Mouse (Mus musculus): ENCODE measurements at regions not wholly inside any gene's neighbourhood (a gene's known extent, or its start where the extent isn't known, plus 50 kb on each side); places are given as distances from the start of the nearest gene placed in this dataset.
"Not testable (repeated sequence)": the region's sequence is repeated elsewhere in the genome, so short reads cannot be mapped to it uniquely, and the experiment has no call there.

DNA sequence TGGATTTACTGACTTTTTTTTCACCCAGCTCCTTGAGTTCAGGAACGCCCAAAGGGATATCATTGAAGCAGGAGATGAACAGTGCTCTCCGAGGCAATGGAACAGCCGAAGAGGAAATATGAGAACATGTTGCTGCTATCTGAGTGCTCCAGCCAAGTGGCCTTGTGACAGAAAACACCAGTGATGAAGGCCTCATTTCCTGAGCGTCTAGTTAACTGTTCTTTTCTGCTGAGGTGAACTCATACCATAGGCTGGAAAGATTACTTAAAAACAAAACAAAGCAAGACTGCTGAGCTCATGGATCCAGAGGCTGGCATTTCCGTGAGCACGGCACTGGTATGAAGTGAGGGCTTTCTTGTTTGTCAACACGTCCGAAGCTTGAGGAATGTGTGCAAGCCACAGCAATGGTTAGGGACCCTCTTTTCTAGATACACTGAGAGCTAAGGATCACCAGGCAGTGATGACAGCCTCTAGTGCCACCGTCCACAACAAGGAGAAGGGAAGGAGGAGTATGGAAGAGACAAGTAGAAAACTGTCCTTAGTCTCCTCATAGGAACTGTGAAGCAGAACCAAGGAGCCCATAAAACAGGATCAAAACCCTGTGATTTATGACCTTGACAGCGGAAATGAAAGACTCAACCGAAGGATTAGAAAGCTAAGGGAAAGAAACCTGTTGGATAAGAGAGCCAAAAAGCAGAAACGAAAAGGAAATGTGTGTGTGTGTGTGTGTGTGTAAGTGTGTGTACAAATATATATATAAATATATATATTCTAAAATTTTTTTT lies 200.4 kb downstream of the Fam43a start:
- no peak for DNase-seq (ENCODE audit: low spot score)

DNA sequence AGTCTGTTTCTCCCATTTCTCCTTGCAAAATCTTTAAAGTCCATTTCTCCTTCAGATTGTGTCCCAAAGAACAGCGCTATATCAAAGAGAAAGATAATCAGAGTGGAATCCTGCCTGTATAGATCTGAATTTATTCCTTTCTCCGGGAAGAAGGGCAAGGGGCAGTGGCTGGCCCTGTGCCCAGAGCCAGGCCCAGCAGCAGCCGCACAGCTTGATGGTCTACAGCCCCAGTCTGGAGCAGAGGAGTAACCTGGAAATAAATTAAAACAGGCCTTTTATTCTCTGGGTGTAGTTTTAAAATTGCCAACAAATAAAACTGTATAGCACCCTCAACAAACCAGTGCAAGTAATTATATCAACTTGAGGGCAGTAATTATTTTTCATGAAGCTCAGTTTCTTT lies 204.5 kb downstream of the Fam43a start:
- DNase-seq (ENCODE audit: low spot score), result no peak

DNA sequence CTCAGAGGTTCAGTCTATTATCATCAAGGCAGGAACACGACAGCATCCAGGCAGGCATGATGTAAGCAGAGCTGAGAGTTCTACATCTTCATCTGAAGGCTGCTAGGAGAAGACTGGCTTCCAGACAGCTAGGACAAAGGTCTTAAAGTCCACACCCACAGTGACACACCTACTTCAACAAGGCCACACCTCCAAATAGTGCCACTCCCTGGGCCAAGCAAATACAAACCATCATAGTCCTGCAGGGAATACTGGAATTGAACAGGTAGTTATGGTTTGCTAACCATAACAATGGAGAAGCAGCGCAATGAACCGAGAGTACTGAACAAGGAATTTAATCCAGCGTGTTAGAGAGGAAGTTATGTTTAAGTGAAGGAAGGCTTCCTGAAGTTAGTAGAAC lies 206.7 kb downstream of the Fam43a start:
- DNase-seq (ENCODE audit: low spot score), result not testable (repeated sequence)

DNA sequence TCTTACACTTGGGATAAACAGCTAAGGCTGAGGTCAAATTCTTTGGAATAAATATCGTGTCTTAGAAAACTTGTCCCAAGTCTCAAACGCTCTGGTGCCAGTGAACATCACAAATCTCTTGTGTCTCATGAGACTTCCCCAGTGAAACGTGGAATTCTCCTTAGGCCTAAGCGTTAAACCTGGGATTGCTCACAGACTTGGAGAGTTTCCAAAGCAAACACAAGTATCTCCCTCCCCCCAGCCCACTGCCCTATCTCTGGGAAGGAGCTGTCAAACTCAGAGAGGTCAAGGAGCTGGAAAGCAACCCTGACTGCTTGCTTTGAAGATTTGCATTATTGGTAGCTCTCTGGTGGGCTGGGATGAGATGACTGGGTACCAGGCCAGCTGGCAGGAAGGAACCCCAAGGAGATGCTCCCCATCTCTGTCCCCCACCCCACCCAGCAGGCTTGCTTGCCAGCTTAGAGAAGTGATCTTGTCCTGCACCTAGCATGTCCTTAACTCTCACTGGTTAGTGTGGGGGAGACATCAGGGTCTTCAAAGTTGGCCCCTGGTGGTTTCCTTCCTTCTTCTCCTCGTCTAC lies 219.1 kb downstream of the Fam43a start:
- peak; percentile 71 for DNase-seq (ENCODE audit: low spot score)

DNA sequence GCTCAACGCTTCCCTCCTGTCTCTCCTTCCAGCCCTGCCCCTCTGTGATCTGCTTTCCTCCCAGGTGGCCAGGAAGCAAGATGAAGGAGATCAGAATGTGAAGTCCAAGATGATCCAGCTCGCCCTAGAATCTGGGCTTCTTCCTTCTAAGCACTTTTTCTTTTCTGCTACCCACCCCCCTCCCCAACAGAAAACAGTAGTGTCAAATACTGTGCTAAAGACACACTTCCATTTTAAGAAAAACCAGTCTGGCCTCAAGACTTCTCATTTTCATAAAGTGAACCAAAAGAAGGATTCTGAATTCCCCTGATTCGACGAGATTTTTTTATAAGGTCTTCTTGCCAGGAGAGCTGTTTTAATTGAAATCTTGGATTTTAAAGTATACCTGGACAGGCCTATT lies 219.8 kb downstream of the Fam43a start:
- no peak for DNase-seq (ENCODE audit: low spot score)

DNA sequence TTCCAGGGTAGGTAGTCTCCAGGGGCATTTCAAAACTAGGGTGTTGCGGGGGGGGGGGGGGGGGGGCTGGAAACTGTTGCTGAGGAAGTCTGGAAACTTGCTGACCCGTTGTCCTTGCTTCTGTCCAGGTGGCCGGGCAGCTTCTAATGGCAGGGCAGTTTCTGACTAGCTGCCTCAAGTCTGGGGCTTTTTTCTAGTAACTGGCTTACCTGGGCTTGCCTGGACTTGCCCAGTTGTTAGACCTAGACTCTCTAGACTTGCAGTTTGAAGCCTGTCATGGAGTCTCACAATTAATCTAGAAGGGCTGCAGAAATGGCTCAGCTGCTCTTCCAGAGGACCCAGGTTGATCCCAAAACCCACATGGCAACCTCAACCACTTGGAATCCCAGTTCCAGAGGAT lies 220.7 kb downstream of the Fam43a start:
- no peak for DNase-seq (ENCODE audit: low spot score)

DNA sequence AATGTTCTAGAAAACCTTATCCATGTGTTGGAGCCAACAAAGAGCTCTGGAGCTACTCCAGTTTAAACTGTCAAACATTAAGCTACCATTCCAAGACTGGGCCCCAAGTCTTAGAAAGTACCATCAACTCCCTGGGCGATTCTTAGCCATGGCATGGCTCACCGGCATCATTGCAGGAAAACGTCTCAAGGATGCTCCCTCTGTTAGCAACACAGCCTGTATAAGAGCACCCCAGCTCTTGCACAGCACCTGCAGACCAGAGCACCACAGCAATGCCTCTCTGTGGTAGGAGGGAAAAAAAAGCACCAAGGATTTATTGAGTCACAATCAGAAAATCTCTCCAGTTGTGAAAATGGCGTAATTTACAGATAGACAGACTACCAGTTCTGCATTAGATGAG lies 221.2 kb downstream of the Fam43a start:
- DNase-seq (ENCODE audit: low spot score), result no peak

DNA sequence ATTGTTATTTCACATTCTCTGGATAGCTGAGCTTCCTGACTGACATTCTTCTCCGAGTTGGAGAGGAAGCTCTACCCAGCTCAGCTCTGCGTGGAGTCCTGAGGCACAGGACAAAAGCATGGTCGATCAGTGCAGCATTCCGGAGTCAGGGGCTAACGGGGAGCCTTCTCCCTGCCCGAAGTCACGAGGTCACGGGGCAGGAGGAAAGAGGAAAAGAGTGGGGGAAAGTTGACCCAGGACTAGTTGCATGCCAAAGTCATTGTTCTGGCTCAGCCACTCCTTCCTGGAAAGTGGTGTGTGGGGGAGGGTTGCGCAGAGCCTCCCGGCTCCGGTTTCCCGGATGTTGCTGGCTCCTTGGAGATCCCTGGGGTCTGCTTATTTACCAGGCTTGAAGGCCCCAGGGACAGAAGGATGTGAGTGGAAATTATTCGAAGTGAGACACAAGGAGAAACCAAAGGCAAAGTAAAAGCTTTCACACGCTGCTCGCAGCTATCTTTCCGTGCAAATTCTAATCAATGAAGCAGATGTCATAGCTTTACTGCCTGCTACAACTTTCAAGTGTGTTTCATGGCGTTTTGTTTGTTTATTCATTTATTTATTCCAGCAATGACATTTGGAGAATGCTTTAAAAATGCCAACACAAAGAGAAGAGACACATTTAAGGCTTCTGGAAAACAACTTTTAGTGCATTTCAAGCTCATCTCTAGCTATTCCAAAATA lies 221.8 kb downstream of the Fam43a start:
- DNase-seq (ENCODE audit: low spot score), result peak; percentile 81

DNA sequence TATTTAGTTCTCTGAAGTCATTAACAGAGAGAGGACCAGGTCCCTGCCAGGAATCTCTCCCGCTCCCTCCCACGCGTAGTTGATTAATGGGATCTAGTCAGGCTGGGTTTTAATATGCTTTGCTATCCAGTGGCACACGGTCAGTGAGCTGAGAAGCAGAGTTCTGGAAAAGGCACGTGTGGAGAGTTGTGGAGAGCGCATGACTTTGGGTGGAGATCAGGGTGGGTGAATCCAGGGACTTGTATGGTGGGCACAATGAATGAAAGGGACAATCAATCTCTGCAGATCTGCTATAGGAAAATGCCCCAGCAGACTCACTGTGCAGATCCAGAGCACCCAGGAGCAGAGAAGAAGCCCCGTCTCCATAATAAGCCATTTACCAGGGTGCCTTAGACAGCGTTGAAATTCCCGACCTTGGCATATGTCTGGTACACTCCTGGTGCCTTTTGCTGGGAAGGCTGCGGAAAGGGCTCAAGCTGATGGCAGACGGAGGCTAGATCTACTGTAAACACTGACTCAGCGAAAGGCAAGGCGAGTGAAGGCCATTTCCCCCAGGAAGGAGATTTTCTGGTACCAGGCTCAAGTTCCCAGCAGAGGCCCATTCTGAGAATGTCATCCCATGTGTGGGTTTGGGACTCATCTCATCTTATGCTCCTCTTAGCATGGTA lies 222.5 kb downstream of the Fam43a start:
- no peak for DNase-seq (ENCODE audit: low spot score)

DNA sequence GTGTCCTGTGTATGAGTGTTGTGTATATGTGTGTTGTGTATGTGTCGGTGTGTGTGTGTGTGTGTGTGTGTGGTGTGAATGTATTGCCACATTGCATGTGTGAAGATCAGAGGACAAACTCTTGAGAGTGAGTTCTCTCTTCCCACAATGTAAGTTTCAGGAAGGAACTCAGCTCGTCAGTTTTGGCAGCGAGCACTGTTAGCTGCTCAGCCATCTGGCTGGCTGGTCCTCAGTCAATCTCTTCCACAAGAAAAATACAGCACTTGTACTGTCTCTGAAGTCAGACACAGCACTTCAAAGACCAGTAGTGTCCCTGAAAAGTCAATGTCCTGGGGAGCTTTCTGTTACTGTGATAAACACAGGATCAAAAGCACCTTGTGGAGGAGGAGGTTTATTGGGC lies 226.6 kb downstream of the Fam43a start:
- DNase-seq (ENCODE audit: low spot score), result no peak

DNA sequence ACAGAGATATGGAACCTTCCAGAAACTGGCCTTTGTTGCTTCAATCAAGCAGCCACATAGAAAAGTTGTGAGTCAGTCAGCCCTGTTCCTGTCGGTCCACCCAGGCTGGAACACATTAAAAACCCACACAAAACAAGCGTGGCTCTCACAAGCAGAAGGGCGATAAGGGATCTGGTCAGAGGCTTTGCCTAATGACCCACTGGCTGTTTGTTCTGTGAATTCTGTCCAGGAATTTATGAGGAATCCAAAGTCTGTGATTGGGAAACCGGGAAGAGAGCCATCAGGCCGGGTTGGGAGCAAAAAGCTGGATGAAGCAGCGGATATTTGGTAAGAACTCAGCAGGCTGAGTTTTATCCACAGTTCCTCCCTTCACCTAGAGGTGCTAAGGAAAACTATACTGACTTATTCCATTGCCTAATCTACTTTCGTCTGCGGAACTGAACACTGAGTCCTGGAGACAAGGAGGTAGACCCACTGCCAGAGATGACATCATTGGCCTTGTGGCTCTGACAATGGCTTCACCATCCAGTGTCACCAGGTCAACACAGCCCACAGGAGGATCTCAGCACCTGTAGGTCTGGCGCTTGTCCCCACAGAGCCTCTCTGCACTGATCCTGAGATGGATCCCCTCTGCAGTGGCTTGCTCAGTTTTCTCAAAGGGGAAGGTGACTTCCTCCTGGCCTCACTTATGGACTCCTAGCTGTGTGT lies 228.5 kb downstream of the Fam43a start:
- DNase-seq (ENCODE audit: low spot score), result peak; percentile 32

DNA sequence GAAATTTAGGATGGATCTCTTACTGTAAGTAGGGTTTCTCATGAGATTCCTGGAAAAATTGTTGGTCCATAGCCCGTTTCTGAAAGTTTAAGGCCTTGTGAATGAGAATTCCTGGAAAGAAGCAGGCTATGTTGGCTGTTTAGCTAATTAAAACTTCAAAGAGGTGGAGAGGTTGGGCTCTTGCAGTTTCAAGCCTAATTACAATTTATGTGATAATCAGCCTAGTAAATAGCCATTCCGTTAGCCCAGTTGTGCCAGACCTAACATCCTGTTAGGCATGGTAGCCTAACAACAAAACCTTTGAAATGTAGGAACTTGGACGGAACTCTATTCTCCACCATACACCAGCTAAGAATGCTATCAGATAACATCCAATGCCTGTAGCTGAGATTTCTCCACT lies 235.0 kb downstream of the Fam43a start:
- DNase-seq (ENCODE audit: low spot score), result no peak

DNA sequence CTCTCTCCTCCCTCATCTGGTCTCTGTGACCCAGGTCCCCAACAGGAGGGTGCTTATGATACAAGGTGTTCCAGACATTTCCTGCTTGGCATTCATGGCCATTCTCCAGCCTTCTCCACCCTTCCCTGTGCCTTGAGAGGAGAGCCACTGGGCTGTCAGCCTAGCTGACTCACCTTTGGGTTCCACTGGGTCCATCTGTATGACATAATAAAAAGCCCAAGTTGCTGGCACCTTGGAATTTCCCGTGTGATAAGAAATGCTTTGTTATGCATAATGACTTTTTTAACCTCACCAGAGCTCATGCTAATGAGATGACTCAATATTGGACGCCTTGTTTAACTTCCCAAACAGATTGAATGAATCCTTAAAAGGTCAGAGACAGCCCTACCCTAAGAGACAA lies 236.2 kb downstream of the Fam43a start:
- no peak for DNase-seq (ENCODE audit: low spot score)

DNA sequence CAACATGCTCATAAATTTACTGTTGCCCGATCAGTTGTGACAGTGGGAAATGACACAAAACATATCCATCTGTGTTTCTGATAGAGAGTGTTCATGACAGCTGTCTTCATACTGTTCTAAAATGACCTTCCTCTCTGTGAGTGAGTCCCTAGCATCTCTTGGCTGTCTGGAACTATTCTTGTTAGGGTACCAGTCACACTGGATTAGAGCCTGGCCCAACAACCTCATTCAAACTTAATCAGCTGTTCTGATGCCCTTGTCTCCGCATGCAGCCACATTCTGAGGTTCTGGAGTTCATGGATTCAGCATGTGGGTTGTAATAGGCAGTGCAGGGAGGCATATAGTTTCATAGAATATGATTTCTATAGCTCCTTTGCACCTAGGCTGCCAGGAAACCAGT lies 238.4 kb downstream of the Xxylt1 start:
- DNase-seq (ENCODE audit: low spot score), result no peak

DNA sequence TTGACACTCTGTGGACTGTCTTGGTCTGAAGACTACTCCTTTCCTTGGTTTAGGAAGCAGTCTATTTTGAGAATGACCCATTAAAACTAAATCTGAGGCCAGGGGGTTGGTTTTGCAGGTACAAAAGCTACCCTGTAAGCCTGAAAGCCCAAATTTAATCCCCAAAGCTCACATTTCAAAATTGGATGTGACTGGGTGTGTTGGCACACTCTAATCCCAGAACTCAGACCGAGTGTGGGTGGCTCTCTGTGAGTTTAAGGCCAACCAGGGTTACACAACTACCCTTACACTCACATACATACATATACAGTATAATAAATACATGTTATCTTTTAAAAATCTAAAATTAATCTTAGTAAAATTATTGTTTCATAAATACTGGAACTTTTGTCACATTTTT lies 228.6 kb downstream of the Xxylt1 start:
- no peak for DNase-seq (ENCODE audit: low spot score)

DNA sequence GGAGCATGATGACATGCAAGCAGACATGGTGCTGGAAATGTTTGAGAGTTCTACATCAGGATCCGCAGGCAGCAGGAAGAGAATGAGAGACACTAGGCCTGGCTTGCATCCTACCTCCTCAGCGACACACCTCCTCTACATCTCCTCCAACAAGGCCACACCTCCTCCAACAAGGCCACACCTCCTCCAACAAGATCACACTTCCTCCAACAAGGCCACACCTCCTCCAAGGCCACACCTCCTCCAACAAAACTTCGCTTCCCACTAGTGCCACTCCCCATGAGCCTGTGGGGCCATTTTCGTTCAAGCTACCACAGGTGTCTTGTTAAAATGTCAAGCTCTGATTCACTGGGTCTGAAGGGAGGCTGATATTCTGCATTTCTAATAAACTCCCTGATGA lies 226.5 kb downstream of the Xxylt1 start:
- DNase-seq (ENCODE audit: low spot score), result no peak

DNA sequence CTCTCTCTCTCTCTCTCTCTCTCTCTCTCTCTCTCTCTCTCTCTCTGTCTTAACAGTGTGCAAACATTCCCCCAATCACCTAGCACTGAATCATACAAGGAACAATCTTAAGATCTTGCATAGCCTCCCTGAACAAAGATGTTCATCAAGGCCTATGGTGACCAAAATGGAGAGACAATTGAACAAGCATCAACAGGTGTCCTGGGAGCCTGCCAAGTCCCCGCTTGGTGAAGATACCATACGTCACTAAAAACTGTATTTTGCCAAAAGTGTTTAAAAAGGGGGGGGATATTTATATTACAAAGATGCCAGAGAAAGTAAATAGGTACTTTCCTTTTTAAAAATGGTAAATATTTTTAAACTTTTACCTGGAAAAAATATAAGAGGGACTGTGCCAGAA lies 223.6 kb downstream of the Xxylt1 start:
- DNase-seq (ENCODE audit: low spot score), result no peak

DNA sequence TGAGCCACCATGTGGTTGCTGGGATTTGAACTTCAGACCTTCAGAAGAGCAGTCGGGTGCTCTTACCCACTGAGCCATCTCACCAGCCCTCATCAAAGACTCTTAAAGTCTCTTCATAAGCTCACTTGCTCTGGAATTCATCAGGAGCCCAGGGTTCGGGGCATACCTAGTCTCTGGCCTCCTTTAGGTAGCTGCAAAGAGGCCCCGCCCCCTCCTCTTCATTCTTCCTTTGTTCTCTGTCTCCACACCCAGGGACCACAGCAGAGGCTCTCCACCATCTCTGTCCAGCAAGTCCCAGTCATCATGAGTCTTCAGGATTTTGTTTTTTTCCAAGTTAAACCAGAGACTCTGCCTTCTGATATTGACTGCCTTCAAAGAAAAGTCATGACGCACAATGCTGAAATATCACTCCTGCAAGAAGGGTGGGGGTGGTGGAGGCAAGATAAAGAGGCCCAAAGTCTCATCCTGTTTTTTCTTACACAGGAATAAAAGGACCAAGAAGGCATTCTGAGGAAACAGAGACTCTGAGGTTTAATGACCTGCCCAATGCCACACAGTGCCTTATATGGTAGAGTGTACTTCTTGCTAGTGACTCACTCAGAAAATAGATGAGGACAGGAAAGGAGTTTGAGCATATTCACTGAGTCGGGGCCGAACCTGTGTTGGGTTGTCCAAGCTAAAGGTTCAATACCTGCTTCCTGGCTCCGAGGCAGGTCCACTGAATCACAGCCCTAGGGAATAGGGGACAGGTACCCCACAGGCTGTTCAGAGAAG lies 211.9 kb downstream of the Xxylt1 start:
- DNase-seq (ENCODE audit: low spot score), result no peak

DNA sequence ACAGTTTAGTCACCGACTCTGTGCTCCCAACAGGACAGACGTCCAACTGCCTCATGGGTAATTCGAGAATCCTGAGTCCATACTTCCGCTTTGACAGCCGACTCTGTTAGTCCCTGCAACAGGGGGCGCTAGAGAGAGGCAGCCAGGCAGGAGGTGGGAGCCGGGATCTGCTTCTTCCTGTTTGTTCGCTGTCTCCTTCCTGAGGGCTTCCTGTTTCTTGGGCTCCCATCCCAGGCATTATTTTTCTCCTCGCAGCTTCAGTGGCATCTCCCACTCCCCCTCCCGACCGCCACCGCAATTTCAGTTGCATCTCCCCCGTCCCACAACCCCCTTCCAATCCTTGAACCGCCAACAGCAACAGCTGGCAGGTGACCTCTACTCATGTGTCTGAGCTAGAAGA lies 211.1 kb downstream of the Xxylt1 start:
- DNase-seq (ENCODE audit: low spot score), result peak; percentile 45

DNA sequence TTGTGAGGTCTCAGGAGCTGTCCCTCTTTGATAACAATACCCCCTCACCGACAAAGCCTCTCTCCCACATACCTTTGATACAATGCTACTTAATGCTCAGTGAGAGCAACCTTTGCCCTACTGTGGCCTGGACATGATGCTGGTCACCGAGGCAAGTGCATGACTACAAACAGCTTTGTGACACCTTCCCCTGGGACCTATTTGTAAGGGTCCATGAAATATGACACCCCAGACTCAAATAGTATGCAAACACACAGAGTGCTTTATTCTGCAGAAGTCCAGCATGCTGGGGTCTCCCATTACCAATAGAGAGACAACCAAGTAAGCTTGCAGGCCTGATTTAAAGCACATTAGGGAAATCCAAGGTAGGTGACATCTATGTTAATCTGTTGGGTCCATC lies 210.6 kb downstream of the Xxylt1 start:
- DNase-seq (ENCODE audit: low spot score), result no peak

DNA sequence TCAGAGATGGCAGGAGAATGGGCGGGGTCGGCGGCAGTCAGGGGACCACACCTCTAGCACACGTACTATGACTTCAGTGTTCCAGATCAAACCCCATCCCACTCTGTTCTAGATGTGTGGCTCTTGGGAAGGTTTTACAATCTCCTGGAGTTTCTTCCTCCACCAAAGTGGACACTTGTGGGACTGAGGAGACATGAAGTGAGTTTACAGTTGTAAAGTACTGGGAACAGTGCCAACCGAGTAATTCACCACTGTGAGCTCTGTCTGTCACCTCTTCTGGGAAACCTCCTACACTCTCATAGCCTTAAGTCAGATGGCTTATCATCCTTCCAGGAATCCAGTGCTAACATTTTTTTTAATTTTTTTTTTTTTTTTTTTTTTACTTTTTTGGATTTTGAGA lies 209.1 kb downstream of the Xxylt1 start:
- no peak for DNase-seq (ENCODE audit: low spot score)

All from yolk sac, embryonic 10.5 days (tissue).